Mouse (Mus musculus) lung, postnatal 36 days (tissue): ENCODE measurements around the gene Olfr904.
"Not testable (repeated sequence)": the region's sequence is repeated elsewhere in the genome, so short reads cannot be mapped to it uniquely, and the experiment has no call there.

Experiments used
- DNase-seq: peaks from one replicate; pipeline ENCODE4 v3.0.0; 2022; ENCODE audit warnings: mixed read lengths

Gene Olfr904

GRCm38 (mm10) chr9:38462844-38463243 is at the start of gene Olfr904:
Gene Olfr904 (plus strand): TSS chr9:38463144.
- DNase-seq, result no peak

- not testable (repeated sequence) for DNase-seq
Observed at GRCm38 (mm10) chr9:38413502-38413901, 49.4 kb upstream of the Olfr904 start.

GRCm38 (mm10) chr9:38423801-38424200 is 39.1 kb upstream of the Olfr904 start:
- DNase-seq, result no peak

GRCm38 (mm10) chr9:38427026-38427425 is 35.9 kb upstream of the Olfr904 start:
- DNase-seq, result no peak

- DNase-seq, result no peak
Observed at GRCm38 (mm10) chr9:38429155-38429554, 33.8 kb upstream of the Olfr904 start, which contains the start of gene Olfr901. Gene Olfr901 (plus strand): TSS chr9:38429455.

GRCm38 (mm10) chr9:38447352-38447751 is 15.6 kb upstream of the Olfr904 start, which contains the start of gene Olfr902:
Gene Olfr902 (plus strand): TSS chr9:38447652.
- DNase-seq, result no peak

GRCm38 (mm10) chr9:38470807-38471206 is 7.9 kb downstream of the Olfr904 start, which contains the start of gene Olfr905:
Gene Olfr905 (plus strand): TSS chr9:38471107.
- no peak for DNase-seq

- no peak for DNase-seq
Observed at GRCm38 (mm10) chr9:38486785-38487184, 23.8 kb downstream of the Olfr904 start, which contains the start of gene Olfr906. Gene Olfr906 (plus strand): TSS chr9:38487085.

- no peak for DNase-seq
Observed at GRCm38 (mm10) chr9:38495501-38495900, 32.6 kb downstream of the Olfr904 start, which contains the start of gene Olfr907. Gene Olfr907 (plus strand): TSS chr9:38495801.

- DNase-seq, result no peak
Observed at GRCm38 (mm10) chr9:38512353-38512752, 49.4 kb downstream of the Olfr904 start.
